Mouse (Mus musculus): ENCODE results near the gene Msi1. TPM values are rescaled to one million over a fixed set of nuclear protein-coding genes. Genes with fewer than 3 reads are reported as not detected.

Msi1 gene
- polyA plus RNA-seq, 1 experiment, result 0.95 TPM

- Histone ChIP-seq H3K27ac (ENCODE audit: control insufficient read depth, insufficient read depth, low read depth, low read length, poor library complexity) (no peak overlapping the region), H3K4me3 (replicated peaks; ENCODE audit: control insufficient read depth, low read depth, low read length) (no peak overlapping the region), H3K4me1 (ENCODE audit: control insufficient read depth, insufficient read depth, low read length) (no peaks in the 10 kb centered on the region)
- TF ChIP-seq CTCF (IDR thresholded peaks at IDR 0.05; ENCODE audit: control insufficient read depth, insufficient read depth, low read length) (no peak), POLR2A (IDR thresholded peaks at IDR 0.05; ENCODE audit: borderline replicate concordance, control insufficient read depth, low read depth, low read length) (no peak)
- 67% methylated on average over 3 of the region's 3 CpGs for WGBS
These were observed 19.8 kb downstream of the Msi1 start for GRCm38 (mm10) chr5:115449247-115449646.

- Histone ChIP-seq H3K27ac (ENCODE audit: control insufficient read depth, insufficient read depth, low read depth, low read length, poor library complexity) (no peak overlapping the region), H3K4me3 (replicated peaks; ENCODE audit: control insufficient read depth, low read depth, low read length) (no peak overlapping the region), H3K4me1 (ENCODE audit: control insufficient read depth, insufficient read depth, low read length) (no peaks in the 10 kb centered on the region)
- WGBS, result 88% methylated on average over 27 of the region's 27 CpGs
- TF ChIP-seq POLR2A (IDR thresholded peaks at IDR 0.05; ENCODE audit: borderline replicate concordance, control insufficient read depth, low read depth, low read length) (no peak), CTCF (IDR thresholded peaks at IDR 0.05; ENCODE audit: control insufficient read depth, insufficient read depth, low read length) (no peak)
These were observed 21.3 kb downstream of the Msi1 start for GRCm38 (mm10) chr5:115450410-115451317.

GRCm38 (mm10) chr5:115454422-115455090 is 25.2 kb downstream of the Msi1 start:
- 79% methylated on average over 12 of the region's 12 CpGs for WGBS
- TF ChIP-seq POLR2A (IDR thresholded peaks at IDR 0.05; ENCODE audit: borderline replicate concordance, control insufficient read depth, low read depth, low read length), result no peak
- TF ChIP-seq CTCF (IDR thresholded peaks at IDR 0.05; ENCODE audit: control insufficient read depth, insufficient read depth, low read length), result no peak
- Histone ChIP-seq H3K27ac (ENCODE audit: control insufficient read depth, insufficient read depth, low read depth, low read length, poor library complexity) (no peak overlapping the region), H3K4me3 (replicated peaks; ENCODE audit: control insufficient read depth, low read depth, low read length) (no peak overlapping the region), H3K4me1 (ENCODE audit: control insufficient read depth, insufficient read depth, low read length) (no peaks in the 10 kb centered on the region)

- WGBS, result 67% methylated on average over 7 of the region's 7 CpGs
- H3K4me3 ChIP-seq (replicated peaks; ENCODE audit: control insufficient read depth, low read depth, low read length), result no peak overlapping the region
- no peak for TF ChIP-seq CTCF (IDR thresholded peaks at IDR 0.05; ENCODE audit: control insufficient read depth, insufficient read depth, low read length)
- TF ChIP-seq POLR2A (IDR thresholded peaks at IDR 0.05; ENCODE audit: borderline replicate concordance, control insufficient read depth, low read depth, low read length), result no peak
- H3K4me1 ChIP-seq (ENCODE audit: control insufficient read depth, insufficient read depth, low read length), result no peaks in the 10 kb centered on the region
- no peak overlapping the region for H3K27ac ChIP-seq (ENCODE audit: control insufficient read depth, insufficient read depth, low read depth, low read length, poor library complexity)
These were observed 26.4 kb downstream of the Msi1 start for GRCm38 (mm10) chr5:115455838-115456237.

- WGBS, result 66% methylated on average over 13 of the region's 13 CpGs
- Histone ChIP-seq H3K27ac (ENCODE audit: control insufficient read depth, insufficient read depth, low read depth, low read length, poor library complexity) (no peak overlapping the region), H3K4me3 (replicated peaks; ENCODE audit: control insufficient read depth, low read depth, low read length) (no peak overlapping the region), H3K4me1 (ENCODE audit: control insufficient read depth, insufficient read depth, low read length) (no peaks in the 10 kb centered on the region)
- TF ChIP-seq POLR2A (IDR thresholded peaks at IDR 0.05; ENCODE audit: borderline replicate concordance, control insufficient read depth, low read depth, low read length) (no peak), CTCF (IDR thresholded peaks at IDR 0.05; ENCODE audit: control insufficient read depth, insufficient read depth, low read length) (no peak)
These were observed 29.5 kb downstream of the Msi1 start for GRCm38 (mm10) chr5:115458918-115459317.

- Histone ChIP-seq H3K4me1 (ENCODE audit: control insufficient read depth, insufficient read depth, low read length) (no peaks in the 10 kb centered on the region), H3K4me3 (replicated peaks; ENCODE audit: control insufficient read depth, low read depth, low read length) (no peak overlapping the region), H3K27ac (ENCODE audit: control insufficient read depth, insufficient read depth, low read depth, low read length, poor library complexity) (no peak overlapping the region)
- TF ChIP-seq POLR2A (IDR thresholded peaks at IDR 0.05; ENCODE audit: borderline replicate concordance, control insufficient read depth, low read depth, low read length) (no peak), CTCF (IDR thresholded peaks at IDR 0.05; ENCODE audit: control insufficient read depth, insufficient read depth, low read length) (no peak)
- 84% methylated on average over 18 of the region's 18 CpGs for WGBS
These were observed 35.2 kb downstream of the Msi1 start for GRCm38 (mm10) chr5:115464408-115465115.

GRCm38 (mm10) chr5:115465642-115466420 is 36.4 kb downstream of the Msi1 start, which contains the start of gene Pla2g1b:
Gene Pla2g1b, plus strand, starts transcription at chr5:115466262.
- Histone ChIP-seq H3K27ac (ENCODE audit: control insufficient read depth, insufficient read depth, low read depth, low read length, poor library complexity) (no peak within 1 kb of the TSS), H3K4me1 (ENCODE audit: control insufficient read depth, insufficient read depth, low read length) (no peaks in the 10 kb centered on the region), H3K4me3 (replicated peaks; ENCODE audit: control insufficient read depth, low read depth, low read length) (no peak within 1 kb of the TSS)
- WGBS, result 32% methylated on average over 9 of the region's 9 CpGs
- TF ChIP-seq POLR2A (IDR thresholded peaks at IDR 0.05; ENCODE audit: borderline replicate concordance, control insufficient read depth, low read depth, low read length) (no peak), CTCF (IDR thresholded peaks at IDR 0.05; ENCODE audit: control insufficient read depth, insufficient read depth, low read length) (no peak)
